Mouse (Mus musculus): ENCODE results near the gene Tmem131. TPM values are rescaled to one million over a fixed set of nuclear protein-coding genes. Genes with fewer than 3 reads are reported as not detected.

Gene Tmem131
- polyA plus RNA-seq, 1 experiment: 12.2 TPM

DNA sequence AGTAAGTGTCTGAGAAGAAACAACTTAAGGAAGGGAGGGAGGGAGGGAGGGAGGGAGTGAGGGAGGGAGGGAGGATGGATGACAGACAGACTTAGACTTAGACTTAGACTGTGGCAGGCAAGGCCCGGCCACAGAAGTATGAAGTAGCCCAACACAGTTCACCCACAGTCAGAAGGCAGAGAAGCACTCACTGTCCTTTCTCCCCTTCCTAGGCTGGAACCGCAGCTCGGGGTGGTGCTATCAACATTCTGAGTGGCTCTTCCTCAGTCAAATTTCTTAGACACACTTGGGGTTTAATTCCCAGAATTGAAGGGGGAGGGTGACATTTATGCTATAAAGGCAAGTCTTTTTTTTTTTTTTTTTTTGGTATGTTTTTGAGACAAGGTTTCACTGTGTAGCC, 51.0 kb downstream of the Tmem131 start:
- Histone ChIP-seq H3K79me2 (ENCODE audit: control insufficient read depth, insufficient read depth) (peaks cover 41% of the 10 kb centered on the region), H3K27me3 (ENCODE audit: control insufficient read depth, insufficient read depth, insufficient read length) (no peaks in the 10 kb centered on the region), H3K4me2 (ENCODE audit: low read depth) (no peak overlapping the region), H3ac (ENCODE audit: control insufficient read depth, insufficient read length) (no peak overlapping the region), H3K36me3 (ENCODE audit: control insufficient read depth, insufficient read depth) (no peaks in the 10 kb centered on the region), H3K4me3 (no peak overlapping the region)
- no peak for TF ChIP-seq E2F4 (IDR thresholded peaks at IDR 0.05; ENCODE audit: insufficient read depth)
- TF ChIP-seq POLR2AphosphoS2 (IDR thresholded peaks at IDR 0.05; ENCODE audit: insufficient read length, low read depth): no peak
- TF ChIP-seq TCF3 (IDR thresholded peaks at IDR 0.05; ENCODE audit: insufficient read length, low read depth): no peak
- TF ChIP-seq POLR2A (IDR thresholded peaks at IDR 0.05; ENCODE audit: insufficient read length, low read depth): no peak
- TF ChIP-seq TCF12 (IDR thresholded peaks at IDR 0.05; ENCODE audit: insufficient read depth, poor library complexity, severe bottlenecking): no peak

DNA sequence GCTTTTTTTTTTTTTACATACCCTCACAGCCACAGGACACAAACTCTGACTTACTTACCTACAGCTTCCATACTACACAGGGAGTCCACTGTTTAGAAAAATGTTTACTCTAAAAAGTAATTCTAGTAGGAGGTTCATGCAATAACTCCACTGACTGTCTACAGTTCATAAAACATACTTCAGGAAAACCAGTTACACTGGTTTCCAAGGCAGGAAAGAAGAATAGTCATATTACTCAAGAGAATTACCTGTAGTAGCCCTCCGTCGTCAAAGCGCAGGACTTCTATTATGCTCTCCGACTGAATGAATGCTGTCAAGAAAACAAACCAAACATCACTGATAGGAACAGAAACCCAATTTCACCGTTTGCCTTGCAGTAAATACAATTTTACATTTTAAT, 54.5 kb downstream of the Tmem131 start:
- TF ChIP-seq MYOD1 (IDR thresholded peaks at IDR 0.05; ENCODE audit: control insufficient read depth in 1 of 3, insufficient read length in 2 of 3, low read depth in 2 of 3) (no peak), MYOG (IDR thresholded peaks at IDR 0.05; ENCODE audit: control insufficient read depth in 1 of 3, insufficient read depth in 1 of 3, insufficient read length in 2 of 3, low read depth in 2 of 3) (no peak), POLR2AphosphoS2 (IDR thresholded peaks at IDR 0.05; ENCODE audit: insufficient read length, low read depth) (no peak), MAX (IDR thresholded peaks at IDR 0.05; ENCODE audit: low read depth) (no peak), POLR2A (IDR thresholded peaks at IDR 0.05; ENCODE audit: insufficient read length, low read depth) (no peak), SRF (IDR thresholded peaks at IDR 0.05; ENCODE audit: control insufficient read depth, insufficient read length, low read depth) (no peak)
- H3K27me3 ChIP-seq (ENCODE audit: control insufficient read depth, insufficient read depth, insufficient read length): no peaks in the 10 kb centered on the region
- peaks cover 22% of the 10 kb centered on the region for H3K79me2 ChIP-seq (ENCODE audit: control insufficient read depth, insufficient read depth)
- H3K4me3 ChIP-seq: no peak overlapping the region
- no peak overlapping the region for H3ac ChIP-seq (ENCODE audit: control insufficient read depth, insufficient read length)
- H3K36me3 ChIP-seq (ENCODE audit: control insufficient read depth, insufficient read depth): no peaks in the 10 kb centered on the region
- no peak overlapping the region for H3K4me2 ChIP-seq (ENCODE audit: low read depth)

DNA sequence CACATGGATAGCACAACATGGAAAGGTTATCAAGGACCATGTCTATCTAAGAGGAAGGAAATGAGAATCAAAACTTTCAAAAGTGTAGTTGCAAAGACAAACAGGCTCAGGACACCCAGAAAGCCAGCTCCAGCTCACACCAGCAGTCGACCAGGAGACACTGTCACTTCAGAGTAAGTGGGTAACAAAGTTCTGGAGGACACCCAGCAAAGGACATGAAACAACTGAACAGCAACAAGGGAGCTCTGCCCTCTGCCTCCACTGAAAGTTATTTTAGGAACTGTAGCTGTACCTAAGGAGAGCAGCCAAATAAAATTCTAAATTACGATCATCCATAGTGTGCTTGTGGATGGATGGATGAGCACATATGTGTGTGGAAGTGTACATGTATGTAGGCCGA, 56.3 kb downstream of the Tmem131 start:
- Histone ChIP-seq H3K79me2 (ENCODE audit: control insufficient read depth, insufficient read depth) (peaks cover 11% of the 10 kb centered on the region), H3K4me2 (ENCODE audit: low read depth) (no peak overlapping the region), H3K36me3 (ENCODE audit: control insufficient read depth, insufficient read depth) (no peaks in the 10 kb centered on the region), H3K4me3 (no peak overlapping the region), H3K27me3 (ENCODE audit: control insufficient read depth, insufficient read depth, insufficient read length) (no peaks in the 10 kb centered on the region), H3ac (ENCODE audit: control insufficient read depth, insufficient read length) (no peak overlapping the region)
- TF ChIP-seq MYOG (IDR thresholded peaks at IDR 0.05; ENCODE audit: control insufficient read depth in 1 of 3, insufficient read depth in 1 of 3, insufficient read length in 2 of 3, low read depth in 2 of 3) (no peak), POLR2AphosphoS2 (IDR thresholded peaks at IDR 0.05; ENCODE audit: insufficient read length, low read depth) (no peak), SRF (IDR thresholded peaks at IDR 0.05; ENCODE audit: control insufficient read depth, insufficient read length, low read depth) (no peak), CEBPB (IDR thresholded peaks at IDR 0.05; ENCODE audit: insufficient read depth, poor library complexity, severe bottlenecking) (no peak), MAX (IDR thresholded peaks at IDR 0.05; ENCODE audit: low read depth) (no peak), REST (IDR thresholded peaks at IDR 0.05; ENCODE audit: insufficient read depth, insufficient read length) (no peak), POLR2A (IDR thresholded peaks at IDR 0.05; ENCODE audit: insufficient read length, low read depth) (no peak)

DNA sequence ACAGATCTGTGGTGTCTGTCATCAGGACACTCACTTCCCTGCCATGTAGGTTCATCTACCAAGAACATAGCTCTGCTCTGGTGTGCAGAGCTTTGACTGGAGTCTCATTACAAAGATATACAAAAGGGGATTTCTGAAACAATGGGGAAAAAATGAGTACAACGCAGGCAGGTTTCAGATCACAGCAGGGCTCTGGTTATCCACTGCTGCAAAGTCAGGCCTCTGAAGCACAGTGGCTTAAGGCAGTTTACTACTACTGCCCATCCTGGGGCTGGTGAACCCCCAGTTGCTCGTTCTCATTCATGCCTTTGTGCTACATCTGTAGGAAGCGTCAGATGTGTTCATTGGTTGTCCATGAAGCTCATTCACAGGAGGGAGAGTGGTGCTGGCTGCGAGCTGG, 57.0 kb downstream of the Tmem131 start:
- Histone ChIP-seq H3ac (ENCODE audit: control insufficient read depth, insufficient read length) (no peak overlapping the region), H3K4me2 (ENCODE audit: low read depth) (no peak overlapping the region), H3K36me3 (ENCODE audit: control insufficient read depth, insufficient read depth) (no peaks in the 10 kb centered on the region), H3K27me3 (ENCODE audit: control insufficient read depth, insufficient read depth, insufficient read length) (no peaks in the 10 kb centered on the region), H3K79me2 (ENCODE audit: control insufficient read depth, insufficient read depth) (peaks cover 11% of the 10 kb centered on the region), H3K4me3 (no peak overlapping the region)
- TF ChIP-seq E2F4 (IDR thresholded peaks at IDR 0.05; ENCODE audit: insufficient read depth) (no peak), TCF12 (IDR thresholded peaks at IDR 0.05; ENCODE audit: insufficient read depth, poor library complexity, severe bottlenecking) (no peak), MYOG (IDR thresholded peaks at IDR 0.05; ENCODE audit: control insufficient read depth in 1 of 3, insufficient read depth in 1 of 3, insufficient read length in 2 of 3, low read depth in 2 of 3) (no peak), POLR2AphosphoS2 (IDR thresholded peaks at IDR 0.05; ENCODE audit: insufficient read length, low read depth) (no peak), MYOD1 (IDR thresholded peaks at IDR 0.05; ENCODE audit: control insufficient read depth in 1 of 3, insufficient read length in 2 of 3, low read depth in 2 of 3) (no peak)

DNA sequence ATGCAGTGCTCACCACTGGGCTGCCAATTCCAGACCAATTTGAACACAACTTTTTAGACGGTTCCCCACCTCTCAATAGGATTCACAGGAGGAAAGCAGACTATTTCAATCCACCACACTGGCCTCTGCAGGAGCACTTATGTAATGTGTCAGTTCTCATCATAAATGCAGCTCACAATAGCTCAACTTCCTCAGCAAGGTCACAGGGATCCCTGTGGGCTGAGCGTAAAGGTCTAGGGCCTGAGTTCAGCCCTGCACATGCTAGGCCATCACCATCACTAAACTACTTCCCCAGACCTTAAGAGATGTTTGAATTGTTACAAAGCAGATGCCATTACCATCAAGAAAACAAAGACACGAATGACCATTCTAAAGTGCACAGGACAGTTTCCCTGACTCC, 58.9 kb downstream of the Tmem131 start:
- Histone ChIP-seq H3K4me3 (no peak overlapping the region), H3ac (ENCODE audit: control insufficient read depth, insufficient read length) (no peak overlapping the region), H3K36me3 (ENCODE audit: control insufficient read depth, insufficient read depth) (no peaks in the 10 kb centered on the region), H3K4me2 (ENCODE audit: low read depth) (no peak overlapping the region), H3K27me3 (ENCODE audit: control insufficient read depth, insufficient read depth, insufficient read length) (no peaks in the 10 kb centered on the region), H3K79me2 (ENCODE audit: control insufficient read depth, insufficient read depth) (peaks cover 4% of the 10 kb centered on the region)
- TF ChIP-seq POLR2A (IDR thresholded peaks at IDR 0.05; ENCODE audit: insufficient read length, low read depth) (no peak), SRF (IDR thresholded peaks at IDR 0.05; ENCODE audit: control insufficient read depth, insufficient read length, low read depth) (no peak), MAX (IDR thresholded peaks at IDR 0.05; ENCODE audit: low read depth) (no peak), TCF12 (IDR thresholded peaks at IDR 0.05; ENCODE audit: insufficient read depth, poor library complexity, severe bottlenecking) (no peak), MYOD1 (IDR thresholded peaks at IDR 0.05; ENCODE audit: control insufficient read depth in 1 of 3, insufficient read length in 2 of 3, low read depth in 2 of 3) (no peak), TCF3 (IDR thresholded peaks at IDR 0.05; ENCODE audit: insufficient read length, low read depth) (no peak), E2F4 (IDR thresholded peaks at IDR 0.05; ENCODE audit: insufficient read depth) (no peak), MYOG (IDR thresholded peaks at IDR 0.05; ENCODE audit: control insufficient read depth in 1 of 3, insufficient read depth in 1 of 3, insufficient read length in 2 of 3, low read depth in 2 of 3) (no peak), POLR2AphosphoS2 (IDR thresholded peaks at IDR 0.05; ENCODE audit: insufficient read length, low read depth) (no peak), USF1 (IDR thresholded peaks at IDR 0.05; ENCODE audit: low read depth) (no peak), CEBPB (IDR thresholded peaks at IDR 0.05; ENCODE audit: insufficient read depth, poor library complexity, severe bottlenecking) (no peak), REST (IDR thresholded peaks at IDR 0.05; ENCODE audit: insufficient read depth, insufficient read length) (no peak)

Measured in myocyte (in vitro differentiated cells).